Mouse (Mus musculus): ENCODE results near the gene Btbd17. TPM values are rescaled to one million over a fixed set of nuclear protein-coding genes. Genes with fewer than 3 reads are reported as not detected.

The Btbd17 gene
- polyA plus RNA-seq, 1 experiment from 2014 or later: 1.7 TPM

Other genes with a start within 250 kb of the Btbd17 start
- 966 and 986 TPM in 2 replicates for gene Rpl38, start 127.4 kb downstream of the Btbd17 start, polyA plus RNA-seq (2015; fragmentation: Nextera tagmentation; extraction: Ambion mirVana)
- 20.0 and 21.2 TPM in 2 replicates for gene Ttyh2, start 120.5 kb downstream of the Btbd17 start, polyA plus RNA-seq (2015; fragmentation: Nextera tagmentation; extraction: Ambion mirVana)
- 0.83 and 0.95 TPM in 2 replicates for gene Dnaic2, start 68.5 kb downstream of the Btbd17 start, polyA plus RNA-seq (2015; fragmentation: Nextera tagmentation; extraction: Ambion mirVana)
- 0.09 and 0.23 TPM in 2 replicates for gene Kif19a, start 30.6 kb downstream of the Btbd17 start, polyA plus RNA-seq (2015; fragmentation: Nextera tagmentation; extraction: Ambion mirVana)
- gene Gpr142, start 3.0 kb upstream of the Btbd17 start, polyA plus RNA-seq (2015; fragmentation: Nextera tagmentation; extraction: Ambion mirVana): not detected in 2 replicates
- 56.2 and 60.0 TPM in 2 replicates for gene Gprc5c, start 55.2 kb upstream of the Btbd17 start, polyA plus RNA-seq (2015; fragmentation: Nextera tagmentation; extraction: Ambion mirVana)
- gene Cd300a, start 94.1 kb upstream of the Btbd17 start, polyA plus RNA-seq (2015; fragmentation: Nextera tagmentation; extraction: Ambion mirVana): 1.6 and 1.9 TPM in 2 replicates
- gene Cd300lb, start 138.4 kb upstream of the Btbd17 start, polyA plus RNA-seq (2015; fragmentation: Nextera tagmentation; extraction: Ambion mirVana): 0.14 and 0.19 TPM in 2 replicates
- not detected in 2 replicates for gene Cd300c, start 173.2 kb upstream of the Btbd17 start, polyA plus RNA-seq (2015; fragmentation: Nextera tagmentation; extraction: Ambion mirVana)
- gene Cd300ld, start 194.0 kb upstream of the Btbd17 start, polyA plus RNA-seq (2015; fragmentation: Nextera tagmentation; extraction: Ambion mirVana): 0.14 TPM in 1 of 2 replicates, not detected in the other
- 1.7 and 2.2 TPM in 2 replicates for gene Cd300c2, start 205.9 kb upstream of the Btbd17 start, polyA plus RNA-seq (2015; fragmentation: Nextera tagmentation; extraction: Ambion mirVana)
- gene Cd300ld2, start 220.2 kb upstream of the Btbd17 start, polyA plus RNA-seq (2015; fragmentation: Nextera tagmentation; extraction: Ambion mirVana): not detected in 2 replicates
- not detected in 2 replicates for gene Cd300ld4, start 231.1 kb upstream of the Btbd17 start, polyA plus RNA-seq (2015; fragmentation: Nextera tagmentation; extraction: Ambion mirVana)
- gene Cd300ld5, start 241.8 kb upstream of the Btbd17 start, polyA plus RNA-seq (2015; fragmentation: Nextera tagmentation; extraction: Ambion mirVana): not detected in 2 replicates